Mouse (Mus musculus) kidney, embryonic 14.5 days (tissue): ENCODE results near the gene Tex12. TPM values are rescaled to one million over a fixed set of nuclear protein-coding genes. Genes with fewer than 3 reads are reported as not detected.

ENCODE experiments used
- ATAC-seq: fragments of 200-750 bp; cut with Nextera tagmentation; 2 replicates; pipeline ENCODE4 v1.8.0; 2017; ENCODE audit warnings: moderate number of reproducible peaks, mild to moderate bottlenecking, moderate TSS enrichment, moderate library complexity; ENCODE audit not compliant: low FRiP score, low TSS enrichment
- H3K27ac ChIP-seq: fragments of 300-500 bp; sonication (generic); 2 replicates; pipeline ENCODE4 v1.5.1; 2014; ENCODE audit warnings: low read depth, mild to moderate bottlenecking, low read length, moderate library complexity, mixed read lengths
- H3K27me3 ChIP-seq: fragments of 300-500 bp; sonication (generic); 2 replicates; pipeline ENCODE4 v1.6.1; 2014; ENCODE audit warnings: mild to moderate bottlenecking, low read length; ENCODE audit not compliant: control insufficient read depth, insufficient read depth
- H3K36me3 ChIP-seq: fragments of 300-500 bp; sonication (generic); 2 replicates; pipeline ENCODE4 v1.6.1; 2014; ENCODE audit warnings: low read length, mixed read lengths; ENCODE audit not compliant: control insufficient read depth, insufficient read depth
- H3K4me1 ChIP-seq: fragments of 300-500 bp; sonication (generic); 2 replicates; pipeline ENCODE4 v1.6.1; 2014; ENCODE audit warnings: low read length, mixed read lengths; ENCODE audit not compliant: control insufficient read depth, insufficient read depth
- H3K4me2 ChIP-seq: fragments of 300-500 bp; sonication (generic); replicated peaks from 2 replicates; pipeline ENCODE4 v1.6.1; 2014; ENCODE audit warnings: low read depth, mild to moderate bottlenecking, low read length
- H3K4me3 ChIP-seq: fragments of 300-500 bp; sonication (generic); 2 replicates; pipeline ENCODE4 v1.5.1; 2014; ENCODE audit warnings: mild to moderate bottlenecking, low read length
- H3K9ac ChIP-seq: fragments of 300-500 bp; sonication (generic); 2 replicates; pipeline ENCODE4 v1.6.1; 2014; ENCODE audit warnings: low read depth, mild to moderate bottlenecking, low read length, moderate library complexity
- H3K9me3 ChIP-seq: fragments of 300-500 bp; sonication (generic); 2 replicates; pipeline ENCODE4 v1.6.1; 2016; ENCODE audit warnings: low read length; ENCODE audit not compliant: control insufficient read depth
- WGBS: fragments of 180-500 bp; shearing (Covaris S2); extraction: QIAGEN DNeasy Blood & Tissue Kit; methylation state at CpG from one replicate; pipeline ENCODE4 v1.1.7; 2014; 5-methylcytosine and 5-hydroxymethylcytosine counted together
- polyA plus RNA-seq: library from polyadenylated mRNA; unstranded; fragments of >200 nt; fragmentation: Nextera tagmentation; extraction: Ambion mirVana; gene quantifications from 2 replicates; pipeline ENCODE4 v1.2.1, GENCODE M21; 2014

Tex12 gene
- polyA plus RNA-seq = not detected in 2 replicates

GRCm38 (mm10) chr9:50561145-50561917, at the start of gene Tex12:
Gene Tex12 (minus strand): TSS chr9:50561325.
- H3K4me2 ChIP-seq = no peak within 1 kb of the TSS
- H3K36me3 ChIP-seq = no peaks in the 10 kb centered on the region
- H3K9me3 ChIP-seq = no peaks in the 10 kb centered on the region; the same call in 1 of the 2 replicates
- 90% methylated on average over 38 of the region's 38 CpGs for WGBS
- no peak within 1 kb of the TSS for H3K9ac ChIP-seq
- no peak within 1 kb of the TSS for H3K4me3 ChIP-seq
- no peak within 1 kb of the TSS for H3K27ac ChIP-seq
- no peaks in the 10 kb centered on the region for H3K27me3 ChIP-seq
- H3K4me1 ChIP-seq = no peaks in the 10 kb centered on the region
- ATAC-seq = no peak

- no peak; the same call in 1 of the 2 replicates for ATAC-seq
- Histone ChIP-seq H3K4me3 (peak overlapping the region; percentile 81), H3K27ac (peak overlapping the region; percentile 89; the same call in 1 of the 2 replicates)
Observed at GRCm38 (mm10) chr9:50604338-50604737, 43.2 kb upstream of the Tex12 start.

GRCm38 (mm10) chr9:50603998-50604324, 42.8 kb upstream of the Tex12 start:
- Histone ChIP-seq H3K4me2 (peak overlapping the region; percentile 77), H3K27me3 (no peaks in the 10 kb centered on the region), H3K9ac (peak overlapping the region; percentile 86), H3K4me1 (peaks cover 15% of the 10 kb centered on the region), H3K9me3 (no peaks in the 10 kb centered on the region), H3K36me3 (peaks cover 46% of the 10 kb centered on the region), H3K27ac (peak overlapping the region; percentile 89), H3K4me3 (peak overlapping the region; percentile 81)
- WGBS = under 1% methylated on average over 24 of the region's 24 CpGs
- ATAC-seq = peak; percentile 86

More at GRCm38 (mm10) chr9:50604338-50604737, 43.2 kb upstream of the Tex12 start:
- Histone ChIP-seq H3K4me1 (peaks cover 15% of the 10 kb centered on the region), H3K27me3 (no peaks in the 10 kb centered on the region), H3K9ac (peak overlapping the region; percentile 86), H3K36me3 (peaks cover 46% of the 10 kb centered on the region), H3K4me2 (peak overlapping the region; percentile 77), H3K9me3 (no peaks in the 10 kb centered on the region)
- 1% methylated on average over 6 of the region's 6 CpGs for WGBS

GRCm38 (mm10) chr9:50603189-50603997, 42.3 kb upstream of the Tex12 start, which contains the start of the genes Sdhd and Timm8b:
Gene Sdhd (minus strand): TSS chr9:50603812.
Gene Timm8b (plus strand): TSS chr9:50603910.
- peak; percentile 97 for ATAC-seq
- Histone ChIP-seq H3K27ac (peak within 1 kb of the TSS; percentile 89), H3K9me3 (no peaks in the 10 kb centered on the region), H3K36me3 (peaks cover 47% of the 10 kb centered on the region), H3K27me3 (no peaks in the 10 kb centered on the region), H3K4me1 (peaks cover 15% of the 10 kb centered on the region), H3K4me3 (peak within 1 kb of the TSS; percentile 81), H3K4me2 (peak within 1 kb of the TSS; percentile 77), H3K9ac (peak within 1 kb of the TSS; percentile 86)
- WGBS = under 1% methylated on average over 48 of the region's 48 CpGs

- H3K9ac ChIP-seq = peak overlapping the region; percentile 86
- peak overlapping the region; percentile 77 for H3K4me2 ChIP-seq
- H3K36me3 ChIP-seq = peaks cover 51% of the 10 kb centered on the region
- WGBS = 78% methylated on average over 7 of the region's 7 CpGs
- ATAC-seq = no peak
- H3K27me3 ChIP-seq = no peaks in the 10 kb centered on the region
- H3K9me3 ChIP-seq = no peaks in the 10 kb centered on the region
- no peak overlapping the region for H3K27ac ChIP-seq
- peak overlapping the region; percentile 81 for H3K4me3 ChIP-seq
- H3K4me1 ChIP-seq = peaks cover 15% of the 10 kb centered on the region
Observed at GRCm38 (mm10) chr9:50602055-50602845, 41.1 kb upstream of the Tex12 start.

- Histone ChIP-seq H3K36me3 (peaks cover 56% of the 10 kb centered on the region), H3K9ac (no peak overlapping the region), H3K27ac (no peak overlapping the region), H3K4me1 (peaks cover 15% of the 10 kb centered on the region), H3K4me3 (no peak overlapping the region), H3K27me3 (no peaks in the 10 kb centered on the region), H3K9me3 (no peaks in the 10 kb centered on the region), H3K4me2 (peak overlapping the region; percentile 77)
- no peak for ATAC-seq
- 93% methylated on average over 6 of the region's 6 CpGs for WGBS
Observed at GRCm38 (mm10) chr9:50601536-50601935, 40.4 kb upstream of the Tex12 start.

GRCm38 (mm10) chr9:50596973-50597372, 35.8 kb upstream of the Tex12 start:
- Histone ChIP-seq H3K9me3 (no peaks in the 10 kb centered on the region), H3K36me3 (peaks cover 60% of the 10 kb centered on the region), H3K4me1 (peaks cover 1% of the 10 kb centered on the region), H3K4me2 (no peak overlapping the region), H3K27ac (no peak overlapping the region), H3K27me3 (no peaks in the 10 kb centered on the region), H3K4me3 (no peak overlapping the region), H3K9ac (no peak overlapping the region)
- 93% methylated on average over 8 of the region's 8 CpGs for WGBS
- no peak for ATAC-seq

- H3K4me3 ChIP-seq = no peak overlapping the region
- no peak overlapping the region for H3K9ac ChIP-seq
- ATAC-seq = no peak
- no peaks in the 10 kb centered on the region for H3K27me3 ChIP-seq
- peaks cover 48% of the 10 kb centered on the region for H3K36me3 ChIP-seq
- no peak overlapping the region for H3K4me2 ChIP-seq
- WGBS = 79% methylated on average over 12 of the region's 12 CpGs
- H3K27ac ChIP-seq = no peak overlapping the region
- H3K9me3 ChIP-seq = no peaks in the 10 kb centered on the region
- no peaks in the 10 kb centered on the region for H3K4me1 ChIP-seq
Observed at GRCm38 (mm10) chr9:50594794-50595417, 33.8 kb upstream of the Tex12 start.
